Mouse (Mus musculus) small intestine, adult 2 months (tissue): ENCODE data around the gene Rab36.

ENCODE experiments used
- CTCF ChIP-seq: fragments of 200-500 bp; IDR thresholded peaks from 2 replicates; pipeline ENCODE4 v1.5.1; 2012; ENCODE audit warnings: low read depth, mild to moderate bottlenecking, control low read depth, inconsistent platforms, low read length, moderate library complexity, mixed read lengths; ENCODE audit not compliant: insufficient replicate concordance, insufficient read length; ENCODE audit errors: extremely low read depth
- POLR2A ChIP-seq: fragments of 200-500 bp; IDR thresholded peaks from 2 replicates; pipeline ENCODE4 v1.6.1; 2012; ENCODE audit warnings: low read depth, mild to moderate bottlenecking, control low read depth, inconsistent platforms, low read length, moderate library complexity

DNA sequence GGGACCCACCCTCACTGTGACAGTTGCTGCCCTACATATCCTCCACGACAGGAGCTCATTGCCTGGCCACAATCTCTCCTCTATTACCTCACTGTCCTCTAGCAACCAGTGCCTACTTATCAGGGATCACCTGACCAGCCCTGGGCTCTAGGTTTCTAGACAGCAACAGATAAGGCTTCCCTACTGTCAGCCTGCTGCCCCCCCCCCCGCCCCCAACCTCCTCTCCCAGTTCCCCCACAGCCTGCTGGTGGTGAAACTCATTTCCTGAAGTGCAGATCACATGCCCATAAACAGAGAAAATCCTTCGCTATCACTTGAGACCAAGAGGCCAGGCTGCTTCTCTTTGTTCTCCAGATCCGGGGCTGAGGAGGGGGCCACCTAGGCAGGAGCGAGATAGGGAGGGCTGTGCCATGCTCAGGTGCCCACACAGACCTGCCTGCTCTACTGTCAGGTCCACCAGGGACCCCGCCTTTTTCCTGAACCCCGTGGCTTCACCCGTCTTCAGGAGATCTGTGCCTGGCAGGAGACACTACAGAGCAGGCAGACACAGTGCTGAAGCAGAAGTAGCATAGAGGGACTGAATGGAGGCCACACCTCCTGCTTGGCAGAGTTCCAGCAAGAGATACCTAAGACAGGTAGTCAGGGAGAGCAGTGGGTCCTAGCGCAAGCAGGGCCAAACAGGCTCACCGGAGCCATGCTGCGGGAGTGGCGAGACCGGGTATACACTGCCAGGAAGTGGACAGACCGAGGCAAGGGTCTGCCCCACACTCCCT lies 49.0 kb upstream of the Rab36 start:
- TF ChIP-seq POLR2A = no peak
- no peak for TF ChIP-seq CTCF
